Mouse (Mus musculus) hematopoietic stem cell, adult 5-6 weeks (primary cell): Measurements from ENCODE around the gene Pdpn. TPM values are rescaled to one million over a fixed set of nuclear protein-coding genes. Genes with fewer than 3 reads are reported as not detected.
A peak's percentile ranks its signal among the peaks of the same experiment; 100 is the strongest.
"Not testable (repeated sequence)": the region's sequence is repeated elsewhere in the genome, so short reads cannot be mapped to it uniquely, and the experiment has no call there.

Experiments
- ATAC-seq, 2 experiments: fragments of 125-278 bp in 1 of 2; replicated peaks in 1 of 2; 2 replicates each; pipeline ENCODE4 v1.8.0; 2016 to 2017; ENCODE audit warnings: inconsistent platforms in 2 of 2, mild to moderate bottlenecking in 2 of 2, moderate number of reproducible peaks in 2 of 2, low read depth in 1 of 2, moderate TSS enrichment in 1 of 2; ENCODE audit not compliant: low FRiP score in 2 of 2, poor library complexity in 2 of 2, severe bottlenecking in 2 of 2, insufficient read depth in 1 of 2, low TSS enrichment in 1 of 2
- total RNA-seq: library from RNA; stranded (forward); fragments of 172-1452, 232-1000 nt; gene quantifications from 2 replicates; pipeline ENCODE4 v1.2.3, GENCODE M21; 2017

The Pdpn gene
- not detected in 2 replicates for total RNA-seq

GRCm38 (mm10) chr4:143299325-143300070 lies at the start of gene Pdpn:
Gene Pdpn, minus strand, starts transcription at chr4:143299564.
- no peak for ATAC-seq

DNA sequence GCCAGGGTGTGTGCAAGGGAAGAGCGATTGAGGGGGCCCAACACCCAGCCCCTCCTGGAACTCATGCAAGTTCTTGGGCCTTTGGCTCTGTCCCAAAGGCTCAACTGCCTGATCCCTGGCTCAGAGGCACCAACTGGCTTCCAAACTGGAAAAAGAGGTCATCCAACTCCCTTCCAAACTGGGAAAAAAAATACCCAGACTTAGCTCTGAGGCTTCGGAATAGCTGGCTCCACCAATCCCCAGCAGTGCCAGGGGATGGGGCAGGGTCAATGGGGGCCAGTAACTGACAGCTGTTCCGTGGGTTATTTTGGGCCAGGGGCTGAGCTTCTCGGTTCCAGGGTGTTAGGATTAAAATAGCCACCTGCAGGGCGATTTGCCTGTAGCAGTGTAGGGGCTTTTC lies 49.3 kb upstream of the Pdpn start:
- ATAC-seq: no peak

DNA sequence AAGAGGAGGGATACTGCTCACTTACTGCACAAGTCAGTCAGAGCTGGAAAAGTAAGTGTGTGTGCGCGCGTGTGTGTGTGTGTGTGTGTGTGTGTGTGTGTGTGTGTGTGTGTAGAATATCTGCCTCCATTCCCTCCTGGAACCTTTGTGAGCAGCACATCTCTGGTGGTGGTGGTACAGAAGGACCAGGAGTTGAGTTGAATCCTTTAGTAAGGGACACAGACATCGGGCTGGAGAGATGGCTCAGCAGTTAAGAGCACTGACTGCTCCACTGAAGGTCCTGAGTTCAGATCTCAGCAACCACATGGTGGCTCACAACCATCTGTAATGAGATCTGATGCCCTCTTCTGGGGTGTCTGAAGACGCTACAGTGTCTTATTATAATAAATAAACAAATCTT lies 46.1 kb upstream of the Pdpn start:
- not testable (repeated sequence) for ATAC-seq

DNA sequence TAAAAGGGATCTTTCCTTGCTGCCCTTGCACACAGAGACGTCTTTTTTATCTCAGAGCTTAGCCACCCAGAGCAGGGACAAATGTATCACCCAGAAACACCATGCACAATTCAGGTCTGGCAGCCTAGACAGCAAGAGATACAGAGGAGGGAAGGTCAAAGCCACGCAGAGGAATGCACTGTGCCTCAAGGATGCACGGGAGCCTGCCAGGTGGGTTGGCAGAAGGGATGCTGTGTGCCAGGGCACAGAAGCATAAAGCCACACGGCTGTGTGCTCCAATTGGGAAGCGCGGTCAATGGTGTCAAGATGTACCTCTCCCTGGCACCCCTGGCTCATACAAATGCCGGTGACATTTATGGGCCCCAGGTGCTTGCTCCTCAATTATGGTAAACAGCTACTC lies 42.1 kb upstream of the Pdpn start:
- no peak for ATAC-seq

DNA sequence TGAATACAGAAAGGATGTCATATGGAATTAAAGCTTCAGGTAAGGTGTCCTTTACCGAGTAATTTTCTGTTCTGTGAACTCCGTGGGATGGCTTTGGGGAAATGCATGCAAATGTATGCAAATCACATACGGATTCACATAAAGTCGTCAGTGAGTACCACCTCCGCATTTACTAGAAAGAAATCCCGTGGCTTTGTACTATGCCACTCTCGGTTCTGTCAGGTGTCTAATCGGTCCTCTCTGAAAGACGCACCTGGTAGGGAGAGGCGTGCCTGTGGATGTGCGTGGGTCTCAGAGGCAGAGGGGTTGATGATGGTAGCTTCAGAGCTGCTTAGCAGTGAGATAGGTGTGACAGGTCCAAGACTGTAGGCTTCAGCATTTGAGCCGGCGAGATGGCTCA lies 40.4 kb upstream of the Pdpn start:
- ATAC-seq: no peak

DNA sequence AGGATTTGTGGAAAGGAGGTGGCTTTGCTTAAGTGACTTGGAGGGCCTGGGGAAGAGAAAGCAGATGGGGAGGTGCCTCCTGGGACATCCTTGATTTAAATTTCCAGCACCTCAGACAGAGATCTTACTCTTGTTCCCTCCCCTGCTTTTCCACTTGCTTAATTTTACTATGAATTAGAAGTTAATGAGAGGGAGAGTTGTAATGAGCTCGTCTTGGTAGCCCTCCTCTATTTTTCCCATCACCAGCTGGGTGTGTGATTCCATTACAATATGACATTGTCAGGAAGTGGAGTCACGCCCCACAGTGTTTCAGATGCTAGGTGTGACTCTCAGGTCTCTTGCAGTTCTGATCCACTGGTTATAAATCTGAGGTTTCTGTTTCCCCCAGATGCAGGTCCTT lies 36.7 kb upstream of the Pdpn start:
- ATAC-seq: no peak

DNA sequence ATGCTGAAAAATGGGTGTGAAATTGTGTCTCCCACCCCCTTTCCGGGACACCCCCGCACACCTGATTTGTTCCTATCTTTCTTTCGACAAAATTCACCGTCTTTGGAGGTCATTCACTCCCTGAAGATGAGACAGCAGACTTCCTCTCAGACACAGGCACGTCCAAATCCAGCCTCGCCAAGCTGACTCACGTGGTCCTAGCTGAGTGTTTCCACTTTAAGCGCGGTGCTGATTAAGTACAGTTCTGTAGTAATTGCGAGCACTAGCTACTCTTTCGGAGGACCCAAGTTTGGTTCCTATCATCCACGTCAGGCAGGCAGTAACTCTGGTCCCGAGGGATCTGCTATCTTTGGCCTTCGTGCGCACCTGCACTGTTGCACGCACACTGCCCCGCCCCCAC lies 35.6 kb upstream of the Pdpn start:
- no peak for ATAC-seq

DNA sequence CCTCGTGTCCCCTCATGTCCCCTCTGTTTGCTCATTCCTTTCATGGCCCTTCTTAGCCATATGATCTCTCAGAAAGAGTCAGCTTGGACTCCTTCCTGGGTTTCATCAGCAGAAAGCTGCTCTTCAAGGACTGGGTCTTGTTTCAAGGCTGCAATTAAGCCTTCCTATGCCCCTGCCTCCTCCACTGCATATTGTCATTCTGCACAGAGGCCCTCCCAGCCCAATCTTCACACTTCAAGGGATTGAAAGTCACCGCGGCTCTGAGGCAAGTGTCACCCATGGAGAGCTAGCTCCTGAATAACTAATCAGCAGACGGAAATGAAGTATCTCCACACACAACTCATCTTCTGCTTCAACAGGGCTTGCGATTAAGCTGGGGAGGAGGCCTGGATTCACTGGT lies 34.8 kb upstream of the Pdpn start:
- no peak for ATAC-seq

GRCm38 (mm10) chr4:143331787-143332186 lies 32.4 kb upstream of the Pdpn start:
- no peak for ATAC-seq

- ATAC-seq: no peak
Observed at GRCm38 (mm10) chr4:143330566-143330965, 31.2 kb upstream of the Pdpn start.

DNA sequence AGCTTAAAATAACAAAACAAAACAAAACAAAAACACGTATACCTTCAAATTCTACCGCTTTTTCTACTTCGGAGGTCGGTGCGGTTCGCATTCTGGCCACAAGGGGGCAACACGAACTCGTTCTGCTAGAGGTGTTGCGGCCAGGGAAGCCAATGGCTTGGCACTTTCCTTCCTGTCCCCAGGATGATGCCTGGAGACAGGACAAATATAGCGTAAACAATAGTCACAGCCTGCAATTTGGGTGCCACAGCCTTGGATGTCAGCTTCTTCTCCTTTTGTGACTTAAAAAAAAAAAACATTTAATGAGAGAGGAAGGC lies 26.2 kb upstream of the Pdpn start:
- ATAC-seq: peak; percentile 86 to 91

DNA sequence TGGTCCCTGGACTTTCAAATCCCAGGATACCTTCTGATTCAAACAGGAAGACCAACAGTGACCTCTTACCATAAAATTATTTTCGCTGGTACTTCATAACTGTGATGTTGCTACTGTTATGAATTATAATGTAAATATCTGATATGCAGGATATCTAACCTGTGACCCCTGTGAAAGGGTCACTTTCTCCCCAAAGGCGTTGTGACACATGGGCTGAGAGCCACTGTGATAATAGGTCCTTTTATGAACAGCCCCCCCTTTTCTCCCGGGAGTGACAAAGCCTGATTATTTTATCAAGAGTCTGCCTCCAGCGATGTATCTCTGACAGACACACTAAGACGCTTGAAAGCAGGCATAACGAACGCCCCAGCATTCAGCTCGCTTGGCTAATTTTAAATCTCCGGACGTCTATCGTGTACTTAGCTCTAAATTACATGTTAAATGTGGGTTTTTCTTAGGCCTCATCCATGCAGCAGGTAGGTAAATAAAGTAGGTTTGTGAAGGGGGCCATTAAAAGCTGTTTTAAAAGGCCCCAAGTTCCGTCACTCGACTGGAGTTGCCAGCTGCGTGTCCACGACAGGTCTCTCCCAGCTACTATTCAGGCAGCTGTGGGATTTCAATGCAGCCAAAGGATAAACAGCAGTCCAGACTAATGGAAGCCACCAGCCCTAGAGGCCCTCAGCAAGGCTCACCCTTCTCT lies 25.7 kb upstream of the Pdpn start:
- peak; percentile 8 to 15; a peak in 1 of 4 replicates for ATAC-seq

DNA sequence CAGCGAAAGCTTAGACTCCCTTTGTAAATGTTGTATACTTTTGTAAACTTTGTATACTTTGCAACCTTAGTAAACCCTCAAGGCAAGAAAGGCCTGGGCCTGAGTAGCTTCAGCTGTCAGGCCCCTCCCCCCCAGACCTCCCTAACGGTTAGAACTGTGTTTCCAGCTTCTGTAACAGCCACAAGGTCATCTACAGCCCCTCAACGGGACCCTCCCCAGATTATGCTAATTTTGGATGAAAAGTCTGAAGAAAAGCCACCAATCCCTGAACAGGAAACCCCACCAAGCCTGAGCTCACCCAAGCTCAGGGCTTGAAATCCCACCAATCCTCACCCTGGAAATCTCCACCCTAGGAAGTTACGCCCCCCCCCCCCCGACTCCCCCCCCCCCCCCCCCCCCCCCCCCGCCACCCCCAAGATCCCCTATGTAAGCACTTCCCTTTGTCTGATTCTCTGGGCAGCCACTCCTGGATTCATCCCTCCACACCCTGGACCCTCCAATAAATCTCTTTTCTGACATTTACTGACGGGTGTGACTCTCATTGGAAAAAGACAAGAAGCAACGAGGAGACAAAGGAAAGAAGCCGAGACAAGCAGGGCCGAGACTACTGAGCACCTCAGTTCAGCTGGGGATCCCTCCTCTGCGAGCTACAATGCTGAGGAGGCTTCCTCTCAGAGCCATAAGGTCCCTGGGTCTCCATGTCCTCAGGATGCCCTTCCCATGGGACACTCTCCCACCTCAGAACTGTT lies 25.0 kb upstream of the Pdpn start:
- no peak for ATAC-seq

DNA sequence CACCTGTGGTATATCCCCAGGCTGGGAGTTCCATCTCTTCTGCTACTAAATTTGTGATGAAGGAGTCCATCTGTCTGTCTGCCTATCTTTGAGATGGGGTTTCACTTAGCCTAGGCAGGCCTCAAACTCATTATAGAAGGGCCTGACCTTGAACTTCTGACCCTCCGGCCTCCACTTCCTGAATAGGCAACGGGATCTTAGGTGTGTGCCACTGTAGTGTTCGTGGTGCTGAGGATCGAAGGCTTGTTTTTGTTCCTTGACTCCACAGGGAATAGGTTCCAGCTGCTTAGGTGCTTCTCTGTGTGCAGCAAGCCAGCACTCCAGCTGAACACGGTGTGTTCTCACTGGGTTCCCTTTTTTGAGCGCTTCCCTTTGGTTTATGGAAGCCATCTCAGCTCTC lies 13.9 kb upstream of the Pdpn start:
- no peak for ATAC-seq

DNA sequence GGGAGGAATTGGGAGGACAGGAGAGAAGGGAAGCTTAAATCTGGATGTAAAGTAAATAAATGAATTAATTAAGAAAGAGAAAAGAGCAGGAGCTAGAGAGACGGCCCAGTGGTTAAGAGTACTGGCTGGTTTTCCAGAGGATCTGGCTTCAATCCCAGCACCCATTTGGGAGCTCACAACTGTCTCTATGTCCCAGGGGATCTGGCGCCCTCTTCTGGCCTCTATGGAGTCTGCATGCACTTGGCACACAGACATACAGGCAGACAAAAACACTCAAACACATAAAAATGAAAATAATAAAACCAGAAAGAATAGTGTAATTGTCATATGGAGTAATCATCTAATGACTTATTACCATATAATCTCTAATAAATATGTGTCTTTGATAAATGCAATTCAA lies 12.0 kb upstream of the Pdpn start:
- ATAC-seq: no peak; a peak in 1 of 4 replicates

DNA sequence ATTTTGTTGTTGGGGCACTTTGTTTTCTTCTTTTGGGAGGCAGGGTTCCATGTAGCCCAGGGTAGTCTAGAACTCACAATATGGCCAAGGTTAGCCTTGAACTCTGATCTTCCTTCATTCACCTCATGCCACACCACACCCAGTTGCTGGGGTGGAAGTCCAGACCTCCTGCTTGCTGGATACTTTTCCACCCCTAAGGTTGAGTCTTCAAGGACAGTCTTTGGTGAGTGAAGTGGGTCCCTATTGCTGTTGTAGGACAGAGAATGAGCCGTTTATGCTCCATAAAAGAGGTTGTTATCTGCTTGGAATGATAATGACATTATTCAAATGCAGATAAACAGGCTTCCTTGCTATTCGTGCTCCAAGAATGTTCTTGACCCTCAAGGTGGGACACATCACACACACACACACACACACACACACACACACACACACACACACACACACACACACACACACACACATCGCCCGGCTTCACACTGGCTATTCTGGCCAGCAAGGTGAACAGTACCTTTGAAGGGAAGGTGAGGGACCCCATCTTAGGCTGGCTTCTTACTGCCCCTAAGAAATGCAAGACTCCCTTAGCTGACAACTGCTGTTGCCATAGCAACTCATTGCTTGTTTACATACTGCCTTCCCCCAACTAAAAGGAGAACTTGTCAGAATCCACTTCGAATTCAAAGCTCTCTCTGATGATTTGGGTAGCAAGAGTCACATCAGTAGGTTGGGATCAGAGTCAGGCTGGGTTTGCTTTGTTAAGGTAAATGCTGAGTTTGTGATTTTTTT lies 6.8 kb upstream of the Pdpn start:
- ATAC-seq: peak; percentile 56 to 61; a peak in 3 of 4 replicates

DNA sequence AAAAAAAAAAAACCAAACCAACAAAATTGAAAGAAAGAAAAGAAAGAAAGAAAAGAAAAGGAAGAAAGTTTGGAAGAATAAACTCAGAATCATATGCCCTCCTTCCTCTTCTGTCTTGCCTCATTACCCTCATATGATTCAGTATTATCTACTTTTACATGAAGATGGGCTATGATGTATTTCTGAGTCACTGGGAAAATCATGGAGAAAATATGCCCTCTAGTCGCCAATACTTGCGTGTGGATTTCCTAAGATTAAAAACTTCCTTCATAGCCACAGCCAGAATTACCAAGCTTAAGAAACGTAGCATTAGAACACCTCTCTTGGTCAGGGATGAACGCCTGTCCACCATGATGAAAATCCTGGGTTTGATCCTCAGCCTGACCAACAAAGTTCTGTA lies 5.7 kb upstream of the Pdpn start:
- ATAC-seq: no peak
